Mouse (Mus musculus) cortical plate, adult 2 months (tissue): Measurements from ENCODE around the gene Rassf3.

ENCODE experiments used
- CTCF ChIP-seq: fragments of 200-500 bp; IDR thresholded peaks from 2 replicates; pipeline ENCODE4 v1.5.1; 2011; ENCODE audit warnings: mild to moderate bottlenecking, control low read depth, low read length; ENCODE audit not compliant: insufficient read depth; ENCODE audit errors: extremely low read depth
- POLR2A ChIP-seq: fragments of 200-500 bp; IDR thresholded peaks from 2 replicates; pipeline ENCODE4 v1.6.1; 2011; ENCODE audit warnings: mild to moderate bottlenecking, low read length, control low read depth; ENCODE audit not compliant: insufficient read depth; ENCODE audit errors: extremely low read depth

DNA sequence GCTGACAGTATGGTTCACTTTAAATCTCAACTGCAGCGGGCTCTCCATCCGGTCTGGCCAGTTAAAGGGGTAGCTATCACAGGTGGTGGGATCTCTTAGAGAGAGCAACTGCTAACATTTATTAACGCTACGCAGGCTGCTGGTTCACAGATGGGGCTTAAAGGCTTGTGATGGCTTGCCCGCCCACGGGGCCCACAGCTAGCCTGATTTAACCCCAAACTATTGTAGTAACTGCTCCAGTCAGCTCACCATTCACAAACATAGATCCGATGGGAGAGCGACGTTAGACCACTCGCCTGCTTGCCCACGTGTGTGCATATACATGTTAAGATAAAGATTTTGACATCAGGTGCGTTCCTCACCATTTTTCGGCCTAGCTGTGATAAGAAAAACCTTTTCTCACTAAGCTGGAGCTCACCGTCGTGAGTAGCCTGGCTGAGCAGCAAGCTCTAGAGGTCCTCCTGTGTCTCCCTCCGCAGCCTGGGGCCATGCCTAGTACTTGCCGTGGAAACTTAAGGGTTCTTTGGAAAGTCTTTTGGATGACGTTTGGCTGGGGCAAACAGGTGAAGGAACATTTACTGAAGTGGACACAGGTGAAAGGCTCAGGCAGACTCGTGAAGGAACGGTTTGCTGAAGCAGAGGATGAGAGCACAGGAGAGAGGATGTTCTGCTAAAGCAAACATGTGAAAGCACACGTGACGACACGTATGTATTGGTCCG lies 13.8 kb downstream of the Rassf3 start:
- no peak for TF ChIP-seq CTCF
- no peak for TF ChIP-seq POLR2A
